Mouse (Mus musculus) adrenal gland, adult 18-20 months (tissue): ENCODE results near the gene Dab2. TPM values are rescaled to one million over a fixed set of nuclear protein-coding genes. Genes with fewer than 3 reads are reported as not detected.

Experiments
- DNase-seq, 2 experiments: peaks; one replicate each; pipeline ENCODE4 v3.0.0; 2021 to 2022; ENCODE audit warnings: low spot score in 2 of 2
- long read RNA-seq, 2 experiments: library from polyadenylated mRNA; stranded (forward); transcript quantifications; one replicate each; pipeline ENCODE4 v2.0.0; 2021
- total RNA-seq, 2 experiments: library from RNA; stranded (reverse); gene quantifications; 1 replicate in 1 of 2; 2 replicates in 1 of 2; pipeline ENCODE4 v1.2.3; 2021

Gene Dab2
- 100 to 1,000 TPM; 329 to 456 TPM for total RNA-seq
- long read RNA-seq, experiment 1, full-length matches to known transcripts, result 121 of 156 reads
- long read RNA-seq, experiment 1, partial matches to known transcripts, result 21 of 156 reads
- long read RNA-seq, experiment 1, other reads (novel, unspliced or antisense), result 14 of 156 reads
- long read RNA-seq, experiment 2, full-length matches to known transcripts, result 12 of 112 reads
- long read RNA-seq, experiment 2, partial matches to known transcripts, result 66 of 112 reads
- long read RNA-seq, experiment 2, other reads (novel, unspliced or antisense), result 34 of 112 reads

DNA sequence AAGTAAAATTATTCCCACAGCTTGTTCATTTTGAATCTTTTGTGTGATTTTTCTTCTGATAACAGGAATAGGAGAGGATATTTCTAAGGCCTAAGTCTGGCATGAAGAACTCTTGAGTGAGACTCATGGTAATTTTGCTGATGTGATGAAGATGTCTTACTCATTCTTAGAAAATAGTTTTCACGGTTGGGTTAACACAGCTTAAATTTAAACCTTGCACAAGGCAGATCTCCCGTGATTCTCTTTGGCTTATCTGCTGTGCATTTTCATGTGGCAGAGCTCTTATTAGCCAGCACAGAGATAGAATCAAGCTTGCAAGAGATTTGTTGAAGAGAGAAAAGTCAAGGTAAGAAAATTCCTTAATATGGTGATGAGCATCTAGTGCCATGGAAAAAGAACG, at the start of gene Dab2:
TSS of gene Dab2 (plus strand) at position 235 of the 400 bp plus-strand sequence.
- no peak for DNase-seq

DNA sequence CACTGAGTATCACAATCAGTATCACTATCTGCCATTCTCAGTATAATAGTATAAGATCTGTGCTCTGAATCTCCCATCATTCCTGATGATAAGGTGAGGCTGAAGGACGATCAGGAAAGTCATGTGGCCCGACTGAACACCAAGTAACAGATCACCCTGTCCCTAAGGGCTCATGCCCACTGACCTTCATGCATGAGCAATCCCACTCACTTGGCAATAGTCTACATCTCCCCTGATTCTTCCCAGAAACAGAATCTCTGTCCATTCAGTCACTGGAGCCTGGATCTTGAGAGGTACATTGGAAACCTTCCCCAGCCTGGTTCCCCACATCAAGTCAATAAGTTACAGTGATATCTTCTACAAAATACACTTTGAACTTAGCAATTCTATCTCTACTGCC, 46.1 kb upstream of the Dab2 start:
- DNase-seq, result no peak

DNA sequence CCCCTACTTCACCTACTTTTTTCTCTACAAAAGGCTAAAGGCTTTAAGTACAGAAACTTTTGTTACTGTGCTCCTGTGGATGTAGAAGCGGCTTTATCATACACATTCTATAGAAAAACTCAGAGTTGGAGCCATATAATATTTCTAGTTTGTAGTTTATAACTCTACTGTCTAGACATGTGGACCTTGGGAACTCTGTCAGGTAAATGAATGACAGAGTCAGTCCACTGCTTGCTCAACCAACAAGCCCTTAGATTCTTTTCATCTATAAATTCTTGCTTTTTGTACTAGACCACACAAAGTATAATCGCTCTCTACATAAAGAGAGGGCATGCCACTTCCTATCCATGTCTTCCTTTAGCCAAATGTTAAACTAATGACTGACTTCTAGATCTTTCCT, 45.2 kb upstream of the Dab2 start:
- DNase-seq, result no peak

DNA sequence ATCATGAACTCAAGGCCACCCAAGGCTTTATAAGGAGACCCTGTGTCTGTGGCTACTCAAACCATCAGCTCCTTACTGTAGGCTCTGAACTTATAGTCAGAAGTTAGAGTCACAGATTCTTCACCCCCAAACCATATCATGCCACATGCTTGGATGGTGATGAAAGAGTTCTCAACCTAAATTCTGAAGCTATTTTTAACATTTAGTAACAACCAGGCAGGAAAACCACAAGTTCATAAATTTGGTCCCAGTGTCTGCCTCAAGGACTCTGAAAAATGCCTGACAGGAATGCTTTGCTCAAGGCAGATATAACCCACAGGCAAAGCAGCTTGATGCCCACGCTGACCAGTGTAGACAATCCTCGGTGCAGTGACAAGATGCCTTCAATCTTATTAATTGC, 42.5 kb upstream of the Dab2 start:
- no peak for DNase-seq

DNA sequence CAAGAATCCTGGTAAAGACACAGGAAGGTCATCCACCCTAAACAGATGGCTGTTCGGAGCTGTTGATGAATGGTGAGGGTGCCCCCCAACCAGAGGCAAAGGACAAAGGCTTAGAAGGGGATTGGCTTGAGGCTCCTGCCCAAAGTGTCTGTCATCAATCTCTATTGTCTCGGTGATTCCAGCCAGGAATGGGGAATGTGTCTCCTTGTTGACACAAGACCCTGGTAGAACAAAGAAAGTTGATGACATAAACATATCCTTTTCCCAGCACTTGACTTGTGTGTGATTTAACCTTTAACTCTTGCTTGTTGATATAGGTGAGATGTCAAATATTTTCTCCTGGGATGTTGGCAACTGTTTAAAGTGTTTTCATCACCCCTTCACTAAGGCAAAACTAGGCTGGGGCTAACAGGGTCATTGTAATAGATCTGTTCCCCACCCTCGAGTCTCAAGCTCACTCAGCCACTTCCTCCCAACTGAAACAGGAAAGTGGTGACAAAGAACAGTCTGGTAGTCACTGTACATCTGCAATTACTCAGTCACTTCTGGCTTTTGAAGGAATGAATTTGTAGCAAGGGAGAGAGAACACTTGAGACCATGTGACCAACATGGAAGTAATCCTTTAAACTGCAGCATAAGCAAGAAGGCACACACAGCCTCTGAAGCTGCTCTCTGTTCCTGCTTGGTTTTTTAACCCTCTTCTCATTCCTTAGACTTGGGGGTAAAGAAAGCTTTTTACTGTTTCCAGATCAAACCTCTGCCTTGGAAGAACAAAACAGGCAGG, 39.4 kb upstream of the Dab2 start:
- DNase-seq, result no peak

DNA sequence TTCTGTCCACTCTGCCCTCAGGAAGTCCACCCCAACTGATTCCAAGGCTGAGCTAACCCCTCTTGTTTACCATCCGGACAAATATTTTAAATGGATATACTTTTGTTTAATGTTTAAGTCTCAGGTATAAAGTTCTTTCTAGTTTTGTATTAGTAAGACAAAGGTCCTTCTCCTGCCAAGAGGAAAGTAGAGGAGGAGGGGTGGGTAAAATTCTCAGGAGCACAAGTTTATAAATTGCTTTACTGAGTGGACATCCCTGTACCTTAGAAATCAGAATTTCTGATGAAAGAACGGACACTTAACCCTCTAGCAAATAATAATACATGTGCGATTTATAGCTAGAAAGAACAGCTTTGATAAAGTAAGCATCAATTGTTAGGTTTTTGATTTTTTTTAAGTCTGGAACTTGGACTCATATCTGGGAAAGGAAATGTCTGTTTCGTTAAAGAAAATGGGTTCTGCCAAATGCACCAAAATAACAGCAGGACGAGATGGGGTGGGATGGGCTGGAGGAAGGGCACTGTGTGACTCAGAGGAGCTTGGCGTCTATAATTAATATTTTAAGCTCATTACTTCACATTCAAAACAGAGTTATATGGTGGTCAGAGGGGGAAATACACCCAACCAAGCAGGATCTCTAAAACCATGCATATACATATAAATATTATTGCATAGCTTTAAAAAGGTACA, 38.7 kb upstream of the Dab2 start:
- no peak for DNase-seq

DNA sequence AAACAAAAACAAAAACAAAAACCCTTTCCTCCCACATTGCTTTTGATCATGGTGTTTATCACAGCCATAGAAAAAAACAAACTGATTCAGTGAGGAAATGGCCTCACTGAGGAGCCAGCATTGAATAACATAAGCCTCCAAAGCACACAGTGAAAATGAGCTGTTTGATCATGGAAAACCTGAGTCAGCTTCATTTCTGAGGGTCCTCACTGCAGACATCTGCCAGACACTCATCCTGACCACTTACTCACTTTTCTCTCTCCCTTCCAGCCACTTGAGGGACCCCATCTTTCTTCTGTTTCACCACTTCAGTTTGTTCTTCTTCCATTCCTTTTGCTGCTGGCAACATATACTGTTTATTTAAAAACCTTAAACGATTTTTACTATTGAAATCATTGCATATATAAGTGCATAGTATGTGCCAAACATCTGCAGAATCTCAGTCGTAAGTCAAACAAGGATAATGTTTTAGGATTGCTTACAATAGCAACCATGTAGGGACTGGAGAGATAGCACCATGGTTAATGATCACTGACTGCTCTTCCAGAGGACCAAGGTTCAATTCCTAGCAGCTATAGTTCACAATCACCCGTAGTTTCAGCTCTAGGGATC, 32.3 kb upstream of the Dab2 start:
- DNase-seq, result no peak

DNA sequence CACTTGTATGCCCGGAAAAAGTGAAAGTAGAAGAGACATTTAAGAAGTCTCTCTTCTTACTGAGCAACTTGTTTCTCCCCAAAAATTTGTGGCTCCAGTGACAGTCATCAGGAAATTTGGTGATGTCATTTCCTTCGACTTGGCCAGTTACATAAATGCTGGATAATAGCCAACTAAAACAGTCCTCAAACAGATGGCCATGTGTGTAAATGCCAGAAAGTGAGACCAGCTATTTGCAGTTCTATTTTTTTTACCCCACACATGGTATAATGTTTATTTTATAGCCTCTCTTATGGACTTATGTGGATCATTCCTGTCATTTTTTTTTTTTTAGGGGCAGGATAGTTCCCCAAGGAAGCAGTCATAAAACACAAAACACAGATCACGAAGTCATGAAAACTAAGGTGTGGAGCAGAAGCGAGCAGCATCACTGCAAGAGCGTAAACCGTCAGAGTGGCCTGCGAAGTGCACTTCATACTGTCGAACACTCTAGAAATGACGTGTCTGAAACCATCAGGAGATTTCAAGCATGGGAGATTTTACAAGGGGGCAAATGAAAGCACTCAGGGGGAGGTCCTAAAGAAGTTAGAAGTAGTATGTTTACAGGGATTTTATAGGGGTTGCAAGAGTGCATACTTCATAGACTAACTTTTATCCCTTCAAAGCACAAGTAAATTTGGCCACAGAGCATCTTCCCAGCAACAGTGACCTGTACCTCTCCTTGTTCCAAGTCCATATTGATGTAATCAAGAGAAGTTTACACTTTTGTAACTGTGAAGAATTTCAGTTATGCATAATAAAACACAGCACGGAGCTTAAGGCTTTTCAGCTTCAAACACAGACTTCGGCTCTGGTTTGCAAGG, 20.8 kb upstream of the Dab2 start:
- no peak for DNase-seq

DNA sequence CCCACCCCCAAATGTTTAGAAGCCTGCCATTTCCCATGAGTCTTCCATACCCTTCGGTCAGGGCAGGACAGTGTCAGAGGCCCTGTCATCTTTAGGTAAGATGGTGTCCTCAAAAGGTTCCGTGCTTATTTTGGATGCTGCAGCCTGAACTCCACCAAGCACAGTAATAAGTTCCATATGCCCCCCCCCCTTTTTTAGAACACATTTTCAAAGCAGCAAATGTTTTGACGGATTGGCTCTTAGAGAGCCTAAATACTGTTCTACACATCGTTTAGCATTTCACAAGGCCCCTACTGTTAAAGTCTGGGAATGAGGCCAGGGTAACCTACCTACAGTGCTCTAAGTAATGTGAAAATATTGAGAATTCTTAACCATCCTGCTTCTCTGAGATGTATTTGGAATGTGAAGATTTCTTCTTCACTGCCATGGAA, 19.6 kb upstream of the Dab2 start:
- DNase-seq, result no peak

DNA sequence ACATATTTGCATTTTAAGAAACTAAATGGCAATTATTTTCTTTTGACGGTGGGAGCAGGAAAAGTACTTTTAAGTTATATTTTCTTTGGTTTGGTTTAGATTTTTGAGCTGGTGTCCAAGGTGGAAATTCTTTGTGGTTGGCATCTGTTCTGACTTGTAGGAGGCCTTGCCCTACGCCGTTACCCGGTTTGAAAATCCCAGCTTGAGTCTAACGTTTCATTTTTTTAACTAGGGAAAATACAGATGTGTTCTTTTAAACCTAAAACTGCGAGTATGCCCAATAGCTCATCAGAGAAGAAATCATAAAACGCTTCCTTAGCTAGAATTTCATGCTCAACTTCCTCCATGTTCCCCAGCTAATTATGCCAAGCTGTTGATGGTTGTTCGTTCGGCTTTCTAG, 16.3 kb upstream of the Dab2 start:
- DNase-seq, result no peak

DNA sequence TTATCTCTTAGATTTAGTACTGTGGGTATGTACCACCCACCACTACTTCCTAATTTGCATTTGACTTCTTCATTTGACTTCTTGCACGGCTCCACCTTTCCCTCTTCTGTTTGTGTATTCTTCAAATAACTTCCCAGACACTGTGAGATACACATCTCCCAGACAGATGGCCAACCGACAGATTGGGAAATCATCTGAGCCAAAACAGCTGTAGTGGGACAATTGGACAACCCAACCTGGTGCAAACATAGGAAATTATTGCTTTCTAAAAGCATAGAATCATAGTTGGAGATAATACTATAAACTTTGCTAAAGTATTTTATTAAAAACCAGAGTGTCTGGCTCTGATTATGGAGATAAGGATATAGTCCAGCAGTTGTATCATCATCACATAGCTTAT, 3.5 kb upstream of the Dab2 start:
- no peak for DNase-seq

DNA sequence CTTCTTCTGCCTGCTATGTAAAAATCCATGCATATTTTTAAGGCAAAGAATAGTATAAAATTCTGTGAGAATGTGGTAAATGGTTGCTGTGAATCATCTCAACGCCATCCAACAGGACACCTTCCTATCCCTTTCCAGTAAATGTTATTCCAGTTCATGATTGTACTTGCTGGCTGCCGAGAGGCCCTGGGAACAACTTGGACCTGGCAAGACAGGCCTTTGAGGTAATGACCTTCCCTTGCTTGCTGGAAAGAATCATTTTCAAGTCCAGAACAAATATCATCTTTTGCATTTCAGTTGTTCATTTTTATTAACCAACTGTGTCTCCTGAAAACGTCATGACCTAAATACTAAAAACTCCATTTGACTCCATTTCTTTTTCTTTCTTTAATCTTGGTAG, 862 bp upstream of the Dab2 start:
- DNase-seq, result no peak

DNA sequence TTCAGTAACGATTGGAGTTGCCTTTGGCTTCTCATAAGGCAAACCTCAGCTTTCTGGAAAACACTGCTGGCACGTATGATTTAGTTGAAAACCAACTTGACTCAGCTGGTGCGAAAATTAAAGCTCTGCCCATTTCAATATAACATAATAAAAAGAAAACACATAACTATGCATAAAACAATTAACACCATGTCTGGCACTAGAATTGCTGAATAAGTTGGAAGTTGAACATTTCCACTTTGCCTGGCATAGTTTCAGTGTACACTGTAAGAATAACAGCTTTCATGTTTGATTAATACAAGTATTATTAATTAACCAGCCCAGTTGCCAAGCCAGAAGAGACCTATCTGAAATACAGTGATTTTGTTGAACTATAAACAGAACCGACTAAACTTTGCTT, 2.6 kb downstream of the Dab2 start:
- no peak for DNase-seq

DNA sequence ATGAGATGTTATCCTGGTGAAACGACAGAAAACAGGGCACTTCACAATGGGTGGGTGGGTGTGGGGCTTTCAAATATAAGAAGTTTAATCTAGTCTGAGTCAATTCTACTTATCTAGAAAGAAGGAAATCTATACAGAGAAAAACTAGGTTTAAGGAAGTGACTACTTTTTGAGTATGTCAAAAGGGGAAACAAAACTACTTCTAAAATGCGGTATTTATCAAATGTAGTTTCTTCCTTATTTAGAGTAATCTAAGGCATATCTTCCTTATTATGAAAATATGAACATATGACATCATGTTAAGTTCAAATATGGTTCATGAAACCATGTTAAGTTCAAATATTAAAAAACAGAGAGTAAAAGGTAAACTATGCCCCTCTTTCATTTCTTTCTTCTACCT, 4.2 kb downstream of the Dab2 start:
- DNase-seq, result no peak

DNA sequence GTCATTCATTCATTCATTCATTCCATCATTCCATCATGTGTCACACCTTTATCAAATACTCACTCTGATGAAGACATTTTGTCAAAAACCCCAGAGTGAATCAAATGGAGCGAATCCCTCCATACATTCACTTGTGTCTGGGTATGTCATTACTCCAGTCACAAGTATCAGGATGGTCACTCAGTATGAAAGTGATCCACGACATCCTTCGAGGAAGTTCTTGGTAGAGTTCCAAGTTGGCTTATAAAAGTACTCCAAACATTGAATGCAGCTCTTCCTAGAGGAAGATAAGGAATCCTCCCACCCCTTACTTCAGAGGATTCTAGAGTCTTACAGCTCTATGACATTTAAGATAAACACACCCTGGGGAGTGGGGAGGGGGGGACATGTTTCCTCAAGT, 10.0 kb downstream of the Dab2 start:
- no peak for DNase-seq

DNA sequence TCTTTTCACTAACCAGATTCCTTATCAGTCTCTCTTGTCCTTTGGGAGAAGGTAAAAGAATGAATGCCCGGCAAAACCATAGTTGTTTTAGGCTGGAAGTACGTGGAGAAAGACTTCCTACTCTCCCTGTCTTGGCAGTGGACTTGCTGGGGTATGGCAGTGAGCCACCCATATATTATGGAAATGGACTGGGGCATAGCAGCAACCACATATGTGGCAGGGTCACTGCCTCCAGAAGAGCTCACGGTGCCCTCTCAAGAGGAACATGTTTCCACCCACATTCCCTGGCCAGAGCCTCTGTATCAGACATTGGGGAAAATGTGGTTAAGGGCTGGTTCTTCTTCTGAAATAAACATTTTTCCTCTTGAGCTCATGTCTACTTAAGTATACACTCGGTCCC, 10.8 kb downstream of the Dab2 start:
- no peak for DNase-seq

DNA sequence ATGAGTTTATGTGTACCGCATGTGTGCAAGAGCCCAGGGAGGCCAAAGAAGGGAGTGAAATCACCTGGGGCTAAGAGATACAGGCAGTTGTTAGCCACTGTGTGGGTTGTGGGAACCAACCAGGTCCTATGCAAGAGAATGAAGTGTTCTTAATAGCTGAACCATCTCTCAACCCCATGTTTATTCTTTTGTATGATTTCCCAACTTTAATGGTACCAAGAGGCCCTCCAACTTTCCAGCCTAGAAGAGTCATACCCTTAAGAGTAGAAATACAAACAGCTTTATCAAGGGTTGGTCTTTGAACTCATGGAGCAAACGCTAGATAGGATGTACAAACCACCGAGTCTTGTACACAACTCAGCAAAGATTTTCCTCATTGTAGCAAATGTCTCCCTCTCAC, 12.8 kb downstream of the Dab2 start:
- DNase-seq, result no peak

DNA sequence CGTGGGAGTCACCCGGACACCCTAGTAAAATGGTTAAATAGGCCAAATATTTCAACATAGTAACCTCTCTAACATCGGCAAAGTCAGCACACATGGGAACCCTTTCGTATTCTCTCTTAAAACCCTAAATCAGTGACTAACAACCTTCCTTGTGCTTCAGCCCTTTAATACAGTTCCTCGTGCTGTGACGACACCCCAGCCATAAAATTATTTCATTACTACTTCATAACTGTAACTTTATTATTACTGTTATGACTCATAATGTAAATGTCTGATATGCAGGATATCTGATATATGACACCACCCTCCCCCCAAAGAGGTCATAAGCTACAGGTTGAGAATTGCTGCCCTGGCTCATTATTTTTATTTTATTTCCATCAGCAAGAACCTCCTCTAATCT, 19.8 kb downstream of the Dab2 start:
- no peak for DNase-seq

DNA sequence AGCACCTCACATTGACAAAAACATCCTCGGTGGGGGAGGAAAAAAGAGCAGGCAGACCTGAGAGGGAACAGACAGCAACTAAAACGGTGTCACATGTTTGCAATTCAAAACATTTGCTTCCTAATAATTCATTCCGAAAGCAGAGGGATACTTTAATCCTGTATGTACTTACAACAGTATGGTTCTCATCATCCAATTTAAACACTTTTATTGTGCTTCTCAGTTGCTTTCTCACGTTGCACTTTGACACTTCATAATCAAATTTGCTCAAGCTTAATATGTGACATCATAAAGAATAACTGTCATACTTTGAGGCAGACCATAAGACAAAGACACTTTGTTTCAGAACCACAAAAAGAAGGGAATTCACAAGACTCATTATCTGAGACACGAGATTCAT, 20.9 kb downstream of the Dab2 start:
- DNase-seq, result no peak

DNA sequence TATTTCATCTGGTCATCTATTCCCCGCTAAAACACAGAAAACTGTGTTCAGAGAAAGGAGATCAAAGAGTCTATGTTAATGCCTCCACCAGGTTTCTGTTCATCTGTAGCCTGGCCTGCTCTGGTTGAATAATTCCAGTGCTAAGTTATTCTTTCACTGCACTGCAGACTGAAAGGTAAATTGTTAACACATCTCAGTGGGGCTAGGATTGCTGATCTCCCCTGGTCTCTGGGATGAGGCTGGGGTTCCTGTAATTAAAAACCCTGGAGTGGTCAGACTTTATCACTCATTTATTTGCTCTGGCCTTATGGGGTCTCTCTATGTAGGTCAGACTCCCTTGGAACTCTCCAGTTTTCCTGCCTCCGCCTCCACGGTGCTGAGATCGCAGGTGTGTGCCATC, 21.7 kb downstream of the Dab2 start:
- no peak for DNase-seq

DNA sequence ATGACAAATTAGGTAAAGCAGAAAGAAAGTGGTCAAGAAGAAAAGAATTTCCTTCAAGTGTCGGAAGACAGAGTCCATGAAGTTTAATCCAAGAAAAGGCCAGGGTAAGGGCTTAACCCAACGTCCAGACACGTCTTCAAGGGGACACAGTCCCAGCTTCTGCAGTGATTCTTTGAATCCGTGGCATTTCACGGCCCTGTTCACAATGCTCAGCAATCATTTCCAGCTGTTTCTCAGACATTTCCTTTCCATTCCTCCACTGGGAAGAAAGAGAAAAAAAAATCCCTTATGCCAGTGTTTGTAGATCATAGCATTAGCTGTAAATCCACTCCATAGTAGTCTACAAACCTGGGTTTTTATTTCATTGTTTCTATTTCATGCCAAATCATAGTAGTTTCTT, 22.7 kb downstream of the Dab2 start:
- no peak for DNase-seq
